Mouse (Mus musculus) layer of hippocampus, adult 18-20 months (tissue): ENCODE results near the gene Strn4. TPM values are rescaled to one million over a fixed set of nuclear protein-coding genes. Genes with fewer than 3 reads are reported as not detected.

ENCODE experiments used
- DNase-seq, 2 experiments: peaks; one replicate each; pipeline ENCODE4 v3.0.0; 2022; ENCODE audit warnings: low spot score in 2 of 2
- total RNA-seq, 2 experiments: library from RNA; stranded (reverse); gene quantifications; 2 replicates each; pipeline ENCODE4 v1.2.3; 2021

The Strn4 gene
- total RNA-seq, 2 experiments from 2014 or later: 260 to 290 TPM

GRCm38 (mm10) chr7:16841078-16841477 is 25.4 kb downstream of the Strn4 start:
- no peak for DNase-seq

DNA sequence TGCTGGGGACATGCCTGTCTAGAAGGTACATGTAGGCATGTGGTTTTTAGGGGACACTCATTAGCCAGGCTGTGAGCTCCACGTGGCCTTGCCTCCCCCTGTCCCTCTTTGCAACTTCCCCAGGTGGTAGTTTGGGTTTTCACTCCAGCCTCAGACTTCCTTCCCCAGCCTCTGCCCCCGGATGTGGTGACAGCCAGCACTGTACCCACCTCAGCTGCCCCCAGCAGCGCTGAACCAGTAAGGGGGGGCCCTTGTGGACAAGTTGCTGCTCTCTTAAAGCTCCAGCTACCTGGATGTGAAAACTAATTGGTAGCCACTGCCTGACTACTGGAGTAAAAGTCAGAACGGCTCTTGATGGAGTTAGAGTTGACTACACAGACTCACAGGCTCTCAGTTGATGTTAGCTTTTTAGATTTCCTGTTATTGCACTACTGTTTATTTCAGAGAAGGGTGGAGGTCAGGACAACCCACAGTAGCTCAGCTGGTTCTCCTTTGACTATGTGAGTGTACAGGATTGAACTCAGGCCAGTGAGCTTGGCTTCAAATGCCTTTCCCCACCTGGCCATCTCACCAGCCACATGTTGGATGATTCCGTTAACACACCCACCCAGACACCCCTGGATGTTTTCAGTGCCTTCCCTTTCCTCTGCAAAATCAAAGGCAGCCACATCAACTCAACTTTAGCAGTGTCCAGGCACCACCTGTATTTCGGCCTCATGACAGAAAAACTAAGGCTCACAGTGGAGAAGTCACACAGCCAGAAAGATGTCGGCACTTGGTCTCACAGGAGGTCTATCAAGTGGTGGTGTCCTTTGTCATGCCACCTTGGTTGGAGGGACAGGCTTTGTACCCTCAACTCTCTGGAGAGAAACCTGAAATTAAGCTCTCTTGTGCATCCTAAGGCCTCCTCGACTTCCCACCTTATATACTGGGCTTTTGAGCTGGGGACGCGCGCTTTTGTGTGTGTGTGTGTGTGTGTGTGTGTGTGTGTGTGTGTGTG is 26.2 kb downstream of the Strn4 start:
- DNase-seq: no peak

DNA sequence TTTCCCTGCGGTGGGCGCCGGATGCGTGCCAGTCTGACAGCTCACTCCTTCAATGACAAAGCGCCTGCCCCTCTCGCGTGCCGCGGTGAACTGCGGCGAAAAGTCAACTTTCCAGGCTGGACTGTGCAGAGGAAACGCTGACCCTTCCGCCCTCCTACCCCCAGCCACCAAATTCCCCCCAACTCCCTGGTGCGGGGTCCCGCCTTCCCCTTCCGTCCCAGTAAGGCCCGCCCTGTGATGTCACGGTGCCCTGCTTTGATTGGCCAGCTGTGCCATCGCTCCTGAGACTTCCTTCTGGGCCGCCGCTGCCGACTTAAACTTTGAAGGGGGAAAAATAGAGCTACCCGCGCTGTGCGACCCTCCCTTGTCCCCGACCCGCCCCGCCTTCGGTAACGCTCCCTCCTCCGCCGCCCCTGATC is 27.0 kb downstream of the Strn4 start, which contains the start of gene Prkd2:
Prkd2 (plus strand) TSS at position 258 of the 419 bp plus-strand sequence.
- DNase-seq: peak; percentile 82 to 89

DNA sequence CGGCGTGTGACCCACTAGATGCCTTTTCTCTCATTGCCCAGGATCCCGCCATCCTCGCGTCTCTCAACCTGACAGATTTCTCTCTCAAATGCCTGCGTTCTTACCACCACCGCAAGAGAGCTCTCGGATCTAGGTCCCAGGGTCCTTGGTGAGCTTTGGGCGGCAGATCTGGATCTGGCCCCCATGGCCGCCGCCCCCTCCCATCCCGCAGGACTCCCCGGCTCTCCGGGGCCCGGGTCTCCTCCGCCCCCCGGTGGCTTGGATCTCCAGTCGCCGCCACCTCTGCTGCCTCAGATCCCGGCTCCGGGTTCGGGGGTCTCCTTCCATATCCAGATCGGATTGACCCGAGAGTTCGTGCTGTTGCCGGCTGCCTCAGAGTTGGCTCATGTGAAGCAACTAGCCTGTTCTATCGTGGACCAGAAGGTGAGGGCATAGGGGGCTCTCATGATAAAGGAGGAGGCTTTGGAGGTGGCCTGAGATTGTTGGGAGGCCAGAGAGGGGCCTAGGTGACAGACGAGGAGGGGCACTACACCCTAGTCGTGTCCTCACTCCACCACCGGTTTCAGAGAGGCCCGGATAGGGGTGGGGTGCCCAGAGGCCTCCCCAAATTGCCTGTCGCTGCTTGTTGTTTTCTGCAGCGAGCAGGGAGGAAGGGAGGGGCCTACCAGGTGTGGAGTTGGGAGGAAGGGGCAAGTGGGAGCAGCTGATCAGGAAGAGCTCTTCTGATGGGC is 27.9 kb downstream of the Strn4 start:
- DNase-seq: no peak

DNA sequence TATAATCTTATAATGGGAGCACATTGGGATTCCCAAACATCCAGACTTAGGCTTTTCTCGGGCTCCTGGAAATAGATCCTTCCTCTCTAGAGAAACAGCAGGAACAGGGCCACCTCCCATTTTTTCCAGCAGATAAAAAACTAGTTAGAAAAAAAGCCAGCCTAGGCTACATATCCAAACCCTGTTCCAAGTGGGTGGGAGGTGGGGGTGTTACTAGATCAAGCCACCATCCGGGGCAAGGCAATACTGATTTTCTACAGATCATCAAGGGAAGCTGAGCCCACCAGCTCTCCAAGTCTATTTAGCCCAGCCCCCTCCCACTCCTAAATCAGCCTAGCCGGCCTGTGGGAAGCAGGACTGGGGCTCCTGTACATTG is 29.0 kb downstream of the Strn4 start:
- DNase-seq: no peak

- no peak for DNase-seq
These were observed 29.6 kb downstream of the Strn4 start for GRCm38 (mm10) chr7:16845072-16845819.

- DNase-seq: no peak
These were observed 30.1 kb downstream of the Strn4 start for GRCm38 (mm10) chr7:16845820-16846167.

- DNase-seq: no peak
These were observed 31.1 kb downstream of the Strn4 start for GRCm38 (mm10) chr7:16846775-16847174.

GRCm38 (mm10) chr7:16847507-16847906 is 31.8 kb downstream of the Strn4 start:
- DNase-seq: no peak

- DNase-seq: peak in 1 of 2 experiments; percentile 82
These were observed 32.9 kb downstream of the Strn4 start for GRCm38 (mm10) chr7:16848579-16848978.

DNA sequence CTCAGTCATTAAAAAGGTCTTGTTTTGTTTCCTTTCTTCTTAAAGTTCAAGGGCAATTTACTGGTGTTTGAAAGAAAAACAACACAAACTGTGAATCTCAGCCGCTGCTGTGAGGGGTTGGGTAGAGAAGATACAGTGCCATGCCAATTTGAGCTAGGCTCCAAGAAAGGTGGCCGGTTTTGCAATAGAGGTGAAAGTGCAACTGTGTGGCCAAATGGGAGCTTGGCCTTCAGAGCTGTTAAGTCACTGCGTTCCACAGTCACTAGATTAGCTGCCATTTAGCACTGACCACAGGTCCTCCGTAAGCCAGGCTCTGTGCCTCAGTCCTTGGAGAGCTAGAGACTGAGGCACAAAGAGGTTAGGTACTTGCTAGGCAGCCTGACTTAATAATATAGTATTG is 35.9 kb downstream of the Strn4 start:
- no peak for DNase-seq

DNA sequence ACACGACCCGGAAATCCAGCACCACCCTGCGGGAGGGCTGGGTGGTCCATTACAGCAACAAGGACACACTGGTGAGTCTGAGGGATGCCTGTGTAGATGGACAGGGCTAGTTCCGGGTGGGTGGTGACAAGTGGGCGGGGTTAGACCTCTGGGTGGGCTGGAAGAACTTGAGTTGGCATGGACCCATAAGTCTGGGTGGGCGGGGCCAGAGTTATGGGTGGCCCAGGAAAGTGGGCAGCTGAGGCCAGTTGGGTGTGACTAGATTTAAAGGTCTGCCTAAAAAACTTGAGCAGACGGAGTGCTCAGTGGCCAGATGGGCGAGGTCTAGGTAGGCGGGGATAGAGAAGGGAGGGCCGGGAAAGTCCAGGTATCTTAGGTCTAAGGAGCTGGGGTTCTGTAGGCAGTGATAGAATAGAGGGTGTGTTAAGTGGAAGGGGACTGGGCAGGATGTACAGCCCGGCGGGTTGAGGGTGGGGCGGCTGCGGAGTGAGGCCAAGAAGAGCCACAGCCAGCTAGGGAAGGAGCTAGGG is 37.7 kb downstream of the Strn4 start:
- DNase-seq: no peak

DNA sequence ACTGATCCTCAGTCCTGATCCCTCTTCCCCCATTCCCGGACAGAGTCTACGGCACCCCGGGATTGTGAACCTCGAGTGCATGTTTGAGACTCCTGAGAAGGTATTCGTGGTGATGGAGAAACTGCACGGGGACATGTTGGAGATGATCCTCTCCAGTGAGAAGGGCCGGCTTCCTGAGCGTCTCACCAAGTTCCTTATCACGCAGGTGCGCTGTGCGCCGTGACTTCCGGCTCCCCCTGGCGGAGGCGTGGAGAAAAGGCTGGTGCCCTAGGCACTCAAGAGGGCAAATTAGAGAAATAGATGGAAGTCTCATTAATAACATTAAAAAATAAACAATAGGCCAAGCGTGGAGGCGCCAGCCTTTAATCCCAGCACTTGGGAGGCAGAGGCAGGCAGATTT is 42.6 kb downstream of the Strn4 start:
- DNase-seq: peak in 1 of 2 experiments; percentile 34

DNA sequence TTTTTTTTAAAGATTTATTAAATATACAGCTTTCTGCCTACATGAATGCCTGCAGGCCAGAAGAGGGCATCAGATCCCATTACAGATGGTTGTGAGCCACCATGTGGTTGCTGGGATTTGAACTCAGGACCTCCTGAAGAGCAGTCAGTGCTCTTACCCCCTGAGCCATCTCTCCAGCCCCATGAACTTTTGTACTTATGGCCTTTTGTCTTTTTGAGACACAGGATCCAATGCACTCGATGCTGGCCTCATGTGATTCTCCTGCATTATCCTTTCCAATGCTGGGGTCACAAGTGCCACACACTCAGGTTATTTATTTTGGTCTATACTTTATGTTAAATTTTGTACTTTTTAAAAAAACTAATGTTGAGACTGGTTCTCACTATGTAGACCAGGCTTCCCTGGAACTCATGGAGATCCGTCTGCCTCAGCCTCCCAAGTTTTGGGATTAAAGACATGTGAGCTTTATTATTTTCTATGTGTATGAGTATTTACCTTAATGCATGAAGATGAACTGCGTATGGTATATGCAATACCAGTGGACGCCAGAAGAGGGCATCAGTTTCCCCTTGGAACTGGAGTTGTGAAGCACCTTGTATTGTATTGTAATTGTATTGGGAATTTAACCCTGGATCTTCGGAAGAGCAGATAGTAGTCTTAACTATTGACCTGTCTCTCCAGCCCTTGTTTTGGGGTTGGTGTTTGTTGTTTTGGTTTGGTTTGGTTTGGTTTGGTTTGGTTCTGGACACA is 44.4 kb downstream of the Strn4 start:
- peak in 1 of 2 experiments; percentile 76 for DNase-seq

DNA sequence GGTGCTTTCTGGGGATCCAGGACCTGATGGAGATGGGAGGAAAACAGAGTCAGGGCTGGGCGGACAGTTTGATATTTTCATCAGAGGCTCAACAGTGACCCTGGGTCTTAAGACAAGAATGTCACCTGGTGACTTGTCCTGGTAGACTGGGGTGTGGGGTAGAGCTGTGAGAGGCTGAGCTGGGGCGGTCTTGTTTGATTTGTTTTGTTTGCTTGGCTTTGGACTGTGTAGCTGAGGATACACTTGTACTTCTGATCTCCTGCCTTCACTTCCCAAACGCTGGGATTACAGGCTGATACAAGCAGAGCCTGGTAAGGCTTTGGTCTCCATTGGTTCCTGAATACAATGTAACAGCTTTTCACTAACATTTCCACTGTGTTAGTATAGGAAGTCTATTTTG is 51.8 kb downstream of the Strn4 start:
- DNase-seq: no peak

- peak; percentile 95 to 96 for DNase-seq
These were observed 53.8 kb downstream of the Strn4 start for GRCm38 (mm10) chr7:16869497-16869896.

GRCm38 (mm10) chr7:16871600-16871999 is 55.9 kb downstream of the Strn4 start:
- DNase-seq: no peak

DNA sequence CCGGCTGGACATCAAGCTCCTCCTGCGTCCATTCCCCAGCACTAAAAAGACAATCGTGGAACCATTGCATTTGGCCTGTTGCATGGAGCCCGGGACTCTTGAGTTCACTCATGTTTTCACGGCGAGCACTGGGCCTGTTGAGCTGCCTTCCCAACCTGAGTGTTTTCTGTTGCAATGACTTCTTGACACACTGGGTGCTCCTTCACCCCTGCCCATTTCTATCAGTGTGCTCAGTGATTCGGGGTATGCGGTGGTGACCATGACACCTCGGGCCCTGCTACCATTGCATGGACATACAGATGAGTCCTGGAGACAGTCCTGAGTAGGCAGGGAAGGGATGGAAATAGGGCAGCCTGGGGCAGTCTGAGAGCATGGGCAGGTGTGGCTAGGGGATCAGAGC is 56.8 kb downstream of the Strn4 start:
- DNase-seq: no peak

DNA sequence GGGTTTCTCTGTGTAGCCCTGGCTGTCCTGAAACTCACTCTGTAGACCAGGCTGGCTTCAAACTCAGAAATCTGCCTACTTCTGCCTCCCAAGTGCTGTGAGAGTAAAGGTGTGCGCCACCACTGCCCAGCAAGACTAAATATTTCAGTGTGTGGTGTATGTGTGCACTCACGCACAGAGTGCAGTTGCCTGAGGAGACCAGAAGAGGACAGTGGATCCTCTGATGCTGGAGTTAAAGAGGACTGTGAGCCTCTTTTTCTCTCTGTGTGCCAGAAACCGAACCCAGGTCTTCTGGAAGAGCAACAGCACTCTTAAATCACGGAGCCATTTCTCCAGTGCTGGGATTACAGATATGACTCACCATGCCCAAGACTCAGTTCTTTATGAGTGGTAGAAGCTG is 57.7 kb downstream of the Strn4 start:
- no peak for DNase-seq

DNA sequence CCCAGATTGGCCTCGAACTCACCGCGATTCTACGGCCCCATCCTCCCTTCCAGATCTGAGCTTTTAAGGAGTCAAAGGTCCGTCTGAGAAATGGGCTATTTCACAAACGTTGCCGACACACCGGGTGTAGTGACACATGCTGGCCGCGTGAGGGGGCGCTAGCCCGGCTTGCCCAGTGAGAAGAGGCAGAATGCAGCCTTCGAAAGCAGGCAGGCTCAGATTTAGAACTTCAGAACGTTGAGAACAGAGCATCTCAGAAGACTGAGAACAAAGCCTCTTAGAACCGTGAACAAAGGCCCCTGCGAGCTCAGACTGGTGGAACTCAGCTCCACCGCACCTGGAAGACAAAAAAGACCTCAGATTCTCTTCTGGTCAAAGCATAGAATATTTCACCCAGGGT is 58.5 kb downstream of the Strn4 start:
- DNase-seq: peak; percentile 73 to 84
